Comparison of ENCODE assay signal across 23 mouse cellular contexts in the genomic region with DNA sequence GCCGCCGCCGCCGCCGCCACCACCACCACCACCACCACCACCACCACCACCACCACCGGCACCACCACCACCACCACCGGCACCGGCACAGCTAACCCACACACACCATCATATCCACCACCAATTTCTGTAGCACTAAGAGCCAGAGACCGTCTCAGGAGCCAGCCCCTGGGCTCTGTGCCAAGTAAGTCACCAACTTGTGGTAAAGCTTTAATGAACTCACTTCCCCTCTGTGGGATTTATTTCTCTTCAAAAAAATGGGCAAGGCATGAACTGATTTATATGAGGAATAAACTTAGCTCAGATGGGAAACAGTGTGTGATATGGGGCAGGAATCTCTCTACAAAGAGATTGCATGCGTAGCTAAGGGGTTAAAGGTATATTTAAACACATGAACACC.
DNase-seq lines count a peak whose midpoint lies in the region; ATAC-seq lines count a peak whose summit lies in the region.
"Had no signal": no experiment of that assay in that cellular context is flagged by ENCODE, and none has a peak within 500 bp of the region (broad histone marks: within the 10 kb centered on the region; RNA-seq: fewer than 3 reads in every experiment).

No protein-coding gene starts in this region.

- no peaks in the 10 kb centered on the region for H3K9me3 ChIP-seq in intestine, embryonic 15.5 days
- H3K9me3 ChIP-seq: embryonic facial prominence, embryonic 15.5 days; forebrain, embryonic 10.5 days; heart, embryonic 15.5 days; hindbrain, embryonic 10.5 days had no signal

- peak; percentile 55; the same call in 1 of the 2 replicates for ATAC-seq in granulocyte monocyte progenitor cell, adult 5-6 weeks (replicated peaks; ENCODE audit: poor library complexity, severe bottlenecking)
- ATAC-seq in intestine, embryonic 15.5 days: no peak
- ATAC-seq: forebrain, embryonic 14.5 days; intestine, embryonic 16.5 days had no signal

- WGBS in intestine, embryonic 15.5 days: 68% methylated on average over 5 of the region's 10 CpGs

- H3K36me3 ChIP-seq in intestine, embryonic 15.5 days: no peaks in the 10 kb centered on the region
- H3K36me3 ChIP-seq: embryonic facial prominence, embryonic 15.5 days; forebrain, embryonic 10.5 days; heart, embryonic 15.5 days; hindbrain, embryonic 10.5 days had no signal

- no peak overlapping the region for H3K27ac ChIP-seq in intestine, embryonic 15.5 days
- H3K27ac ChIP-seq: embryonic facial prominence, embryonic 15.5 days; forebrain, embryonic 10.5 days; heart, adult 2 months; heart, embryonic 15.5 days; hindbrain, embryonic 10.5 days; hindbrain, embryonic 14.5 days had no signal

- 0 out of 2 replicates have a peak, but pooled peaks cover 2% of the 10 kb centered on the region for H3K4me1 ChIP-seq in intestine, embryonic 15.5 days (replicated peaks)
- H3K4me1 ChIP-seq: hindbrain, embryonic 10.5 days had no signal

- H3K4me2 ChIP-seq in intestine, embryonic 15.5 days (replicated peaks): no peak overlapping the region
- H3K4me2 ChIP-seq: embryonic facial prominence, embryonic 15.5 days; heart, embryonic 11.5 days; heart, embryonic 15.5 days; hindbrain, embryonic 14.5 days had no signal

- H3K9ac ChIP-seq in intestine, embryonic 15.5 days: no peak overlapping the region
- H3K9ac ChIP-seq: embryonic facial prominence, embryonic 15.5 days; heart, embryonic 15.5 days; hindbrain, embryonic 14.5 days had no signal

- no peaks in the 10 kb centered on the region for H3K27me3 ChIP-seq in intestine, embryonic 15.5 days (replicated peaks)
- H3K27me3 ChIP-seq: embryonic facial prominence, embryonic 15.5 days; heart, embryonic 15.5 days had no signal

- DNase-seq in kidney, postnatal 10 days: peak; percentile 47
- no peak for DNase-seq in kidney, adult 18-20 months
- peak; percentile 78 for DNase-seq in 416B (ENCODE audit: low read depth)
- peak; percentile 21 for DNase-seq in MN1 (ENCODE audit: low spot score)
- DNase-seq in embryo, embryonic 10 days (ENCODE audit: low spot score): no peak
- no peak for DNase-seq in ovary, postnatal 14 days (ENCODE audit: low spot score)
- DNase-seq: cerebellum, adult 11 months; cerebellum, adult 8-10 months; cerebellum, postnatal 14 days; gastrocnemius, postnatal 10 days; heart, adult 2 months; heart, postnatal 14 days had no signal

- H3K4me3 ChIP-seq in intestine, embryonic 15.5 days (replicated peaks): no peak overlapping the region
- H3K4me3 ChIP-seq: embryonic facial prominence, embryonic 15.5 days; erythroblast, embryonic 14.5 days; forebrain, embryonic 10.5 days; heart, adult 2 months; heart, embryonic 15.5 days; hindbrain, embryonic 10.5 days had no signal

Comparison
In these comparisons a context has a peak if more than half of its experiments do, and no peak if none do; other contexts are left out.
1. DNase-seq: peak in kidney, postnatal 10 days (single experiment), 416B (single experiment) and MN1 (single experiment); none in kidney, adult 18-20 months (single experiment), embryo, embryonic 10 days (single experiment) and ovary, postnatal 14 days (single experiment).